Mouse (Mus musculus) spleen, embryonic (tissue): Measurements from ENCODE around the gene Tnfsf12.

Source experiments
- CTCF ChIA-PET: fragments of 350-600 bp; sonication (Branson Sonifier 250); formaldehyde crosslinking; loops from one replicate; lab custom pipeline; 2022; lab: Charles Lee

Tnfsf12 gene

GRCm38 (mm10) chr11:69682209-69682839 lies 13.3 kb downstream of the Tnfsf12 start:
- CTCF ChIA-PET, result interaction anchor here (0.5 to 1.0 kb wide), 3 partner anchors 41 to 114 kb away, joined by 3 to 6 read pairs (median 3); no protein-coding TSS in a partner anchor

GRCm38 (mm10) chr11:69681314-69682208 lies 14.1 kb downstream of the Tnfsf12 start, which contains the start of gene Senp3:
Gene Senp3, minus strand, starts transcription at chr11:69682084.
- CTCF ChIA-PET, result interaction anchor here (0.7 to 1.0 kb wide), 2 partner anchors 94 to 115 kb away, joined by 3 to 4 read pairs; no protein-coding TSS in a partner anchor

GRCm38 (mm10) chr11:69680136-69680855 lies 15.4 kb downstream of the Tnfsf12 start:
- CTCF ChIA-PET, result interaction anchor here (0.5 to 0.7 kb wide), 4 partner anchors 14 to 161 kb away, joined by 3 to 20 read pairs (median 4); no protein-coding TSS in a partner anchor

GRCm38 (mm10) chr11:69679144-69679543 lies 16.5 kb downstream of the Tnfsf12 start:
- CTCF ChIA-PET, result no interaction called here

- CTCF ChIA-PET, result interaction anchor here (0.7 kb wide), 1 partner anchor 79 kb away, joined by 3 read pairs; no protein-coding TSS in a partner anchor
Measured at GRCm38 (mm10) chr11:69672211-69672706, 23.4 kb downstream of the Tnfsf12 start, which contains the start of gene Eif4a1. Gene Eif4a1, minus strand, starts transcription at chr11:69672423.

- CTCF ChIA-PET, result interaction anchor here (0.7 kb wide), 1 partner anchor 80 kb away, joined by 3 read pairs; no protein-coding TSS in a partner anchor
Measured at GRCm38 (mm10) chr11:69671726-69672124, 23.9 kb downstream of the Tnfsf12 start.

- CTCF ChIA-PET, result no interaction called here
Measured at GRCm38 (mm10) chr11:69670786-69671725, 24.6 kb downstream of the Tnfsf12 start.

GRCm38 (mm10) chr11:69666665-69667005 lies 29.0 kb downstream of the Tnfsf12 start:
- CTCF ChIA-PET, result interaction anchor here (0.6 kb wide), 1 partner anchor 13 kb away, joined by 3 read pairs; no protein-coding TSS in a partner anchor

GRCm38 (mm10) chr11:69665961-69666664 lies 29.5 kb downstream of the Tnfsf12 start, which contains the start of gene Cd68:
Gene Cd68, minus strand, starts transcription at chr11:69666153.
- CTCF ChIA-PET, result interaction anchor here (0.6 kb wide), 1 partner anchor 14 kb away, joined by 3 read pairs; no protein-coding TSS in a partner anchor

GRCm38 (mm10) chr11:69665457-69665960 lies 30.1 kb downstream of the Tnfsf12 start:
- CTCF ChIA-PET, result interaction anchor here (0.5 kb wide), 1 partner anchor 18 kb away, joined by 3 read pairs; no protein-coding TSS in a partner anchor

GRCm38 (mm10) chr11:69664841-69665240 lies 30.8 kb downstream of the Tnfsf12 start:
- CTCF ChIA-PET, result interaction anchor here (0.5 kb wide), 1 partner anchor 17 kb away, joined by 3 read pairs; no protein-coding TSS in a partner anchor

- CTCF ChIA-PET, result no interaction called here
Measured at GRCm38 (mm10) chr11:69663795-69664194, 31.9 kb downstream of the Tnfsf12 start.

- CTCF ChIA-PET, result no interaction called here
Measured at GRCm38 (mm10) chr11:69662967-69663671, 32.5 kb downstream of the Tnfsf12 start.

GRCm38 (mm10) chr11:69662213-69662966 lies 33.3 kb downstream of the Tnfsf12 start, which contains the start of gene Mpdu1:
Gene Mpdu1, minus strand, starts transcription at chr11:69662642.
- CTCF ChIA-PET, result interaction anchor here (1.1 kb wide), 1 partner anchor 11 kb away, joined by 3 read pairs; no protein-coding TSS in a partner anchor

- CTCF ChIA-PET, result interaction anchor here (1.1 kb wide), 1 partner anchor 10 kb away, joined by 3 read pairs; no protein-coding TSS in a partner anchor
Measured at GRCm38 (mm10) chr11:69661221-69661881, 34.3 kb downstream of the Tnfsf12 start.

- CTCF ChIA-PET, result interaction anchor here (0.7 kb wide), 1 partner anchor 169 kb away, joined by 3 read pairs; no protein-coding TSS in a partner anchor
Measured at GRCm38 (mm10) chr11:69657462-69657881, 38.2 kb downstream of the Tnfsf12 start.
